In the genomic region with DNA sequence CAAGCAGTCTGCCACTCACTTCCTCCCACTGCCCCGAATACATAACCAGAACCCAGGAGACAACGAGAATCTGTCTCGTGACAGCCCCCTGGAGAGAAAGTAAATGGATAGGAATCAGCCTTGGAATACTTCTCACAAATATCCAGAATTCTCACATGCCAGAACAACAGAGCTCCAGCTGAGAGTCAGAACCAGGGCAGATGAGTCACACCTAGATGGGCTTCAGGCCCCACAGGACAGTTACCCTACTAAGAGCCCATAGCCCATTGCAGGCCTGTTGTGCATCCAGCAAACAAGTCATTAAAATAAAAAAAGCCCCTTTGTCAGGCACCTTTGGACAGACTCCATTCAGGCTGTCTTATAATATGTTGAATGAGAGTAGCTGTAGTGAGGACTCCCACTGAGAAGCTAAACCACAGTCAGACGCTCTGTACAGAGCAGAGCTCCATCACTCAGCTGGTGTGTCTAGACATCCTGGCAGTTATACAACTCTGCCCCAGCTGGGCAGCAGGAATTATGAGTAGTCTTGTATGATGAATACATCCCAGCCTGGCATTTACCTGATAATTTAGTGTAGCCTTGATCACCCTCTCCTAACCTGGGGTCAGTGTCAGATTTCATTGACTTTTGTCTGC, we compare ENCODE assay signal across 17 mouse cellular contexts.
DNase-seq lines count a peak whose midpoint lies in the region; ATAC-seq and TF ChIP-seq lines count a peak whose summit lies in the region.
"Had no signal": no experiment of that assay in that cellular context is flagged by ENCODE, and none has a peak within 500 bp of the region (broad histone marks: within the 10 kb centered on the region; RNA-seq: fewer than 3 reads in every experiment).

No protein-coding gene starts in this region.

- WGBS in hindbrain, embryonic 16.5 days = 32% methylated on average over 4 of the region's 4 CpGs
- 54% methylated on average over 4 of the region's 4 CpGs for WGBS in hindbrain, embryonic 10.5 days

- H3K27ac ChIP-seq in hindbrain, embryonic 16.5 days (ENCODE audit: low read depth, low read length) = no peak overlapping the region
- H3K27ac ChIP-seq in hindbrain, embryonic 10.5 days = no peak overlapping the region
- no peak overlapping the region; the same call in 1 of the 2 replicates for H3K27ac ChIP-seq in ES-E14 (ENCODE audit: insufficient read depth, low read depth, low read length, poor library complexity, severe bottlenecking)
- H3K27ac ChIP-seq: embryonic facial prominence, embryonic 12.5 days; heart, embryonic 13.5 days; liver, embryonic 15.5 days; neural tube, embryonic 12.5 days had no signal

- no peak overlapping the region for H3K4me2 ChIP-seq in hindbrain, embryonic 16.5 days (ENCODE audit: low read length)
- H3K4me2 ChIP-seq: embryonic facial prominence, embryonic 12.5 days; heart, embryonic 13.5 days; liver, embryonic 15.5 days; neural tube, embryonic 12.5 days had no signal

- no peaks in the 10 kb centered on the region for H3K4me1 ChIP-seq in hindbrain, embryonic 16.5 days (ENCODE audit: control insufficient read depth, insufficient read depth, low read depth, low read length)
- H3K4me1 ChIP-seq in hindbrain, embryonic 10.5 days (replicated peaks) = peaks cover 11% of the 10 kb centered on the region
- peaks cover 0 to 22% of the 10 kb centered on the region in 2 experiments; a peak in 2 of 4 replicates for H3K4me1 ChIP-seq in ES-E14 (ENCODE audit: control insufficient read depth in 2 of 2, insufficient read depth in 2 of 2, low read length in 2 of 2, poor library complexity in 1 of 2)
- H3K4me1 ChIP-seq: embryonic facial prominence, embryonic 12.5 days; heart, embryonic 13.5 days; liver, embryonic 15.5 days had no signal

- H3K4me3 ChIP-seq in hindbrain, embryonic 16.5 days (ENCODE audit: low read length) = no peak overlapping the region
- no peak overlapping the region for H3K4me3 ChIP-seq in hindbrain, embryonic 10.5 days
- no peak overlapping the region for H3K4me3 ChIP-seq in ES-E14 (ENCODE audit: insufficient read depth in 1 of 2, low read depth in 1 of 2, low read length in 2 of 2, poor library complexity in 1 of 2, severe bottlenecking in 1 of 2)
- H3K4me3 ChIP-seq: embryonic facial prominence, embryonic 12.5 days; heart, embryonic 13.5 days; liver, embryonic 15.5 days; neural tube, embryonic 12.5 days had no signal

- no peaks in the 10 kb centered on the region for H3K36me3 ChIP-seq in hindbrain, embryonic 16.5 days (ENCODE audit: control insufficient read depth, insufficient read depth, low read length)
- no peaks in the 10 kb centered on the region for H3K36me3 ChIP-seq in hindbrain, embryonic 10.5 days
- no peaks in the 10 kb centered on the region for H3K36me3 ChIP-seq in ES-E14 (ENCODE audit: control insufficient read depth, insufficient read depth, low read length, poor library complexity, severe bottlenecking)
- H3K36me3 ChIP-seq: embryonic facial prominence, embryonic 12.5 days; heart, embryonic 13.5 days; liver, embryonic 15.5 days; neural tube, embryonic 12.5 days had no signal

- peak; percentile 19 to 32 for DNase-seq in cerebellum, postnatal 10 days
- DNase-seq in cerebellum, adult 9-10 months = no peak
- DNase-seq in hindbrain, embryonic 10.5 days (ENCODE audit: low spot score) = no peak
- peak; percentile 36 for DNase-seq in ES-E14 (ENCODE audit: low read depth, low spot score)
- DNase-seq in fibroblast of lung, adult 2 months (ENCODE audit: low read depth) = peak; percentile 65
- no peak for DNase-seq in thymus, postnatal 0 days (ENCODE audit: low spot score)
- DNase-seq: adrenal gland, postnatal 36 days; cerebellum, postnatal 14 days; heart, postnatal 36 days; lung, postnatal 10 days; thymus, postnatal 4 days had no signal

- ATAC-seq in hindbrain, embryonic 16.5 days = 0 out of 2 replicates have a peak, but pooled peaks have one; percentile 52
- no peak for ATAC-seq in erythroblast, adult 5-6 weeks (replicated peaks; ENCODE audit: low FRiP score, poor library complexity, severe bottlenecking)

- H3K9ac ChIP-seq in hindbrain, embryonic 16.5 days (ENCODE audit: low read depth, low read length) = no peak overlapping the region
- no peak overlapping the region for H3K9ac ChIP-seq in ES-E14 (ENCODE audit: insufficient read depth, low read depth, low read length, poor library complexity, severe bottlenecking)
- H3K9ac ChIP-seq: embryonic facial prominence, embryonic 12.5 days; heart, embryonic 13.5 days; liver, embryonic 15.5 days; neural tube, embryonic 12.5 days had no signal

- H3K27me3 ChIP-seq in hindbrain, embryonic 16.5 days (replicated peaks; ENCODE audit: control insufficient read depth, insufficient read depth, low read length) = no peaks in the 10 kb centered on the region
- no peaks in the 10 kb centered on the region for H3K27me3 ChIP-seq in hindbrain, embryonic 10.5 days (ENCODE audit: insufficient read depth, poor library complexity, severe bottlenecking)
- H3K27me3 ChIP-seq: embryonic facial prominence, embryonic 12.5 days; heart, embryonic 13.5 days; liver, embryonic 15.5 days; neural tube, embryonic 12.5 days had no signal

- in situ Hi-C loops in ES-E14 (cut with MboI; ENCODE audit: low sequenced_read_pairs in 2 of 2, unreplicated experiment in 2 of 2) = no loop called here

- H3K9me3 ChIP-seq in hindbrain, embryonic 16.5 days (ENCODE audit: control insufficient read depth, low read length) = no peaks in the 10 kb centered on the region
- H3K9me3 ChIP-seq in hindbrain, embryonic 10.5 days = no peaks in the 10 kb centered on the region
- H3K9me3 ChIP-seq in ES-E14 (ENCODE audit: control insufficient read depth, insufficient read depth, low read depth, low read length) = no peaks in the 10 kb centered on the region
- H3K9me3 ChIP-seq: embryonic facial prominence, embryonic 12.5 days; heart, embryonic 13.5 days; liver, embryonic 15.5 days; neural tube, embryonic 12.5 days had no signal

TF ChIP-seq in ES-E14, 5 proteins besides CTCF, POLR2A, EP300 and RAD21:
- no peak for TF ChIP-seq MAFK (IDR thresholded peaks at IDR 0.05; ENCODE audit: insufficient read depth, low read depth, low read length)
- TF ChIP-seq HCFC1 (IDR thresholded peaks at IDR 0.05; ENCODE audit: borderline replicate concordance, insufficient read depth, low read length) = no peak
- TF ChIP-seq ZNF384 (IDR thresholded peaks at IDR 0.05; ENCODE audit: low read depth, low read length) = no peak
- no peak for TF ChIP-seq CHD2 (IDR thresholded peaks at IDR 0.05; ENCODE audit: low read depth, low read length)
- TF ChIP-seq ZC3H11A (IDR thresholded peaks at IDR 0.05; ENCODE audit: borderline replicate concordance, low read depth, low read length) = no peak

Comparison
In these comparisons a context has a peak if more than half of its experiments do, and no peak if none do; other contexts are left out.
1. DNase-seq: peak in cerebellum, postnatal 10 days (2 of 2), ES-E14 (single experiment) and fibroblast of lung, adult 2 months (single experiment); none in cerebellum, adult 9-10 months (single experiment), hindbrain, embryonic 10.5 days (single experiment) and thymus, postnatal 0 days (single experiment).